Mouse (Mus musculus): ENCODE data around the gene Elane. TPM values are rescaled to one million over a fixed set of nuclear protein-coding genes. Genes with fewer than 3 reads are reported as not detected.

Gene Elane
- polyA plus RNA-seq, 1 experiment: not detected

DNA sequence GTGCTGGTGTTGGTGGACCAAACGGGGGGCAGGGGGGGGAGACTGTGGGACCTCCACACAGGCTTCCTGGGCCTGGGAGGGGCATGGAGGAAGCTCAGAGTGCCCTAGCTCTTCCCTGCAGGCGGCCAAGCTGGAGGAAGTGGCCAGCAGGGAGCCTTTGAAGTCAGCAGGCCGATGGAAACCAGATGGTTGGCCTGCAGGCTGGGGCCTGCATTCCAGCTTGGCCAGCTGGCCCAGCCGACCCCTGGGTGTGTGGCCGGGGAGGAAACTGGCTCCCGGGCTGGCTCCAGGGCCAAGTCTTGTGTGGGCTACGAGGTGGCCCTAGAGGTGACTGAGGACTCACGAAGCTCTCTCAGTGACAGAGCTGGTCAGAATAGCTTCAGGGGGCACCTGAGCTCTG lies 46.7 kb downstream of the Elane start:
- Histone ChIP-seq H3K36me3 (ENCODE audit: control insufficient read depth, insufficient read depth, low read length, poor library complexity, severe bottlenecking) (no peaks in the 10 kb centered on the region), H3K4me1 (ENCODE audit: control insufficient read depth, insufficient read depth, low read length) (no peaks in the 10 kb centered on the region), H3K27me3 (ENCODE audit: control insufficient read depth, insufficient read depth, low read length, poor library complexity, severe bottlenecking) (no peaks in the 10 kb centered on the region), H3K9ac (ENCODE audit: low read depth, poor library complexity, severe bottlenecking) (no peak overlapping the region), H3K27ac (ENCODE audit: insufficient read depth, low read length) (no peak overlapping the region), H3K9me3 (replicated peaks; ENCODE audit: control insufficient read depth, insufficient read depth, low read length, poor library complexity, severe bottlenecking) (no peaks in the 10 kb centered on the region), H3K4me3 (ENCODE audit: low read depth, low read length) (no peak overlapping the region)
- TF ChIP-seq EP300 (IDR thresholded peaks at IDR 0.05; ENCODE audit: insufficient read depth, low read depth, low read length) (no peak), POLR2A (IDR thresholded peaks at IDR 0.05; ENCODE audit: insufficient read depth, low read length) (no peak), CTCF (IDR thresholded peaks at IDR 0.05; ENCODE audit: low read depth, low read length) (no peak)

DNA sequence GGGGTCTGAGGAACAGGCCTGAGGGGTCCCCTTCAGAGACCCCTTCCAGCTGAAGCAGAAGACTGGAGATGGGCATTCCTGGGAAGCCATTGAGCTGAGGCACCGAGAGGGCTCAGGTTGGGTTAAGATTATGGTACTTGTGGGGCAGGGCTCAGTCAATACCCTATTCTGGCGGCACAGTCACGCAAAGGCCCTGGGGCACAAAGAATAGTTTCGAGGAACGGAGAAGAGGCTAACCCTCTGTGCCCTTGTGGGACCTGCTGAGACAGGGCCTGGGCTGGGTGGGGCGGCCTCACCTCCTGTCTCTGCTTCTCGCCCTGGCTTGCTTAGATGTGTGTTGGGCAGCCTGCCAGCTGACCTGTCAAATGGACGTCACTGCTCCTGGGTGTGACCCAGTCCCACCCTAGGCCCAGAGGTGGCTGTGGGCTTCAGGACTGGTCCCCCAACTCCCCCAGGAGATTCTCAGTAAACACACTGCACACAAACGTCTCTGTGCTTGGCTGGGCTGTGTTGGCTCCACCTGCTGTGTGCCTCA lies 47.2 kb downstream of the Elane start:
- no peak overlapping the region for H3K9ac ChIP-seq (ENCODE audit: low read depth, poor library complexity, severe bottlenecking)
- no peak overlapping the region for H3K27ac ChIP-seq (ENCODE audit: insufficient read depth, low read length)
- H3K36me3 ChIP-seq (ENCODE audit: control insufficient read depth, insufficient read depth, low read length, poor library complexity, severe bottlenecking): no peaks in the 10 kb centered on the region
- H3K4me3 ChIP-seq (ENCODE audit: low read depth, low read length): no peak overlapping the region
- TF ChIP-seq POLR2A (IDR thresholded peaks at IDR 0.05; ENCODE audit: insufficient read depth, low read length): no peak
- TF ChIP-seq EP300 (IDR thresholded peaks at IDR 0.05; ENCODE audit: insufficient read depth, low read depth, low read length): no peak
- TF ChIP-seq CTCF (IDR thresholded peaks at IDR 0.05; ENCODE audit: low read depth, low read length): no peak
- H3K4me1 ChIP-seq (ENCODE audit: control insufficient read depth, insufficient read depth, low read length): no peaks in the 10 kb centered on the region
- no peaks in the 10 kb centered on the region for H3K27me3 ChIP-seq (ENCODE audit: control insufficient read depth, insufficient read depth, low read length, poor library complexity, severe bottlenecking)
- no peaks in the 10 kb centered on the region for H3K9me3 ChIP-seq (replicated peaks; ENCODE audit: control insufficient read depth, insufficient read depth, low read length, poor library complexity, severe bottlenecking)

DNA sequence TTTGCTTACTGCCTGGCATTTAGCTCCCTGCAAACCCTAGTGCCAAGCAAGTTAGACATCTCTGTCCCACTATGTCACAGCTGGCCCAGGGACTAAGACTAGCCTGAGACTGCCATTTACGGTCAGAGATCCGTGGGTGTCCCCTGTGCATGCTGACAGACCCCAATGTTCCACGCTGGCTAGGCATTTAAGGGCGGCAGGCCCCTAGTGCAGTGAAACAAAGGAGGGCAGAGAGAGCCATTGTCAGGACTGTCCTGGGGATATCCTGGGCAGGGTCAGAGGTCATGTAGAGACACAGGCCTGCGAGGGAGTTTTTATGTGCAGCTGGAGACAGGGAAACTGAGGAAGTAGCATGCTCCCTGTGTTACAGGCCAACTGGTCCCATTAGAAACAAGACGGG lies 47.8 kb downstream of the Elane start:
- Histone ChIP-seq H3K36me3 (ENCODE audit: control insufficient read depth, insufficient read depth, low read length, poor library complexity, severe bottlenecking) (no peaks in the 10 kb centered on the region), H3K27ac (ENCODE audit: insufficient read depth, low read length) (no peak overlapping the region), H3K4me3 (ENCODE audit: low read depth, low read length) (no peak overlapping the region), H3K27me3 (ENCODE audit: control insufficient read depth, insufficient read depth, low read length, poor library complexity, severe bottlenecking) (no peaks in the 10 kb centered on the region), H3K9ac (ENCODE audit: low read depth, poor library complexity, severe bottlenecking) (no peak overlapping the region), H3K4me1 (ENCODE audit: control insufficient read depth, insufficient read depth, low read length) (no peaks in the 10 kb centered on the region), H3K9me3 (replicated peaks; ENCODE audit: control insufficient read depth, insufficient read depth, low read length, poor library complexity, severe bottlenecking) (no peaks in the 10 kb centered on the region)
- TF ChIP-seq EP300 (IDR thresholded peaks at IDR 0.05; ENCODE audit: insufficient read depth, low read depth, low read length): no peak
- TF ChIP-seq CTCF (IDR thresholded peaks at IDR 0.05; ENCODE audit: low read depth, low read length): no peak
- no peak for TF ChIP-seq POLR2A (IDR thresholded peaks at IDR 0.05; ENCODE audit: insufficient read depth, low read length)

DNA sequence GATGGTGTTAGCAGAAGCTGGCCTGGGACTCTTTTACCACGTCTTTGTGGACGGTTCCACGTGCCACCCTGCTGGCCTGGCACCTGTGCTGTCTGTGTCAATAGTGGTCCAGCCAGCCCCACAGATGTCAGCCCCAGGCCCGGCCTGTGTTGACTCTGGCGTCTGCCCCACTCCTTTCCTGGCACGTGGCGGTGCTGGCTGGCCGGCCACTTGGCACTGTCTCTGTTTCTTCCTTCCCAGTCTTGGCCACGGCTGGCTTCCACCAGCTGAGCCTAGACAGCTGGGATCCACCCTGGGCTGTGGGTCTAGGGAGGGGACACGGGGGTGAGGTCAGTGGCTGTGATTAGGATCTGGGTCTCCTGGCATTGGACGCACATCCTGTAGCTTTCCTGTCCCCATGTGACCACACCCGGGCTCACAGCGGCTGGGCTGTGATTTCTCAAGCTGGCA lies 48.2 kb downstream of the Elane start:
- Histone ChIP-seq H3K36me3 (ENCODE audit: control insufficient read depth, insufficient read depth, low read length, poor library complexity, severe bottlenecking) (no peaks in the 10 kb centered on the region), H3K9me3 (replicated peaks; ENCODE audit: control insufficient read depth, insufficient read depth, low read length, poor library complexity, severe bottlenecking) (no peaks in the 10 kb centered on the region), H3K9ac (ENCODE audit: low read depth, poor library complexity, severe bottlenecking) (no peak overlapping the region), H3K27me3 (ENCODE audit: control insufficient read depth, insufficient read depth, low read length, poor library complexity, severe bottlenecking) (no peaks in the 10 kb centered on the region), H3K4me1 (ENCODE audit: control insufficient read depth, insufficient read depth, low read length) (no peaks in the 10 kb centered on the region), H3K27ac (ENCODE audit: insufficient read depth, low read length) (no peak overlapping the region), H3K4me3 (ENCODE audit: low read depth, low read length) (no peak overlapping the region)
- TF ChIP-seq POLR2A (IDR thresholded peaks at IDR 0.05; ENCODE audit: insufficient read depth, low read length): no peak
- no peak for TF ChIP-seq CTCF (IDR thresholded peaks at IDR 0.05; ENCODE audit: low read depth, low read length)

DNA sequence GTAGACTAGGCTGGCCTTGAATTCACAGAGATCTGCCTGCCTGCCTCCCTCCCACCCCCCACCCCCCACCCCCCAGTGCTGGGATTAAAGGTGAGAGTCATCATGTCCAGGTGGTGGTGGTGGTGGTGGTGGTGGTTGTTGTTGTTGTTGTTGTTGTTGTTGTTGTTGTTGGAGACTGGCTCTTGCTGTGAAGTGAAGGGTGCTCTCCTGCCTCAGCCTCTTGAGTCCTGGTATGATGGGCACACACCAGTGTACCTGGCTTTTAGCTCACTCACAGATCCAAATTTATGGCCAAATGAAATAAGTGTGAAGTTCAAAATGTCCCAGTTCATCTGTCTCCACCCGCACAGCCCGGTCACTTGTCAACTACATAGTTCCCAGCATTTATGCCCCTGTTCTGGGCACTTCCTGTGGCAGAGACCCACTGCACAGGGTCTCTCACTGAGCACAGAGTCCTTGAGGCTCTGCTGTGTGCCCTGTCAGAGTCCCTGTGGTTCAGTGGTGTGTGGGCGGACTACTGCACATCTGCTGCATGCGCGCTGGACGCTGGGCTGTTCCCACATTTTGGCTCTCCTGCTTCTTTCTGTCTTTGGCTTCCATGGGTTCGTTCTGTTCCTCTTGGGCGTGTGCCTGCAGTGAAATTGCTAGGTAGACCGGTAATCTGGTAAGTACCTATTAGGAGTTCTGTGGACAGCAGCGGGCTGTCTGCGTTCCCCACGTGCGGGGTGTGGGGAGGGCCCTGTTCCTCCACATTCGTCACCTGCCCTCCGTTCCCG lies 48.9 kb downstream of the Elane start:
- Histone ChIP-seq H3K4me3 (ENCODE audit: low read depth, low read length) (0 out of 2 replicates have a peak overlapping the region, but pooled peaks have one; percentile 9), H3K27me3 (ENCODE audit: control insufficient read depth, insufficient read depth, low read length, poor library complexity, severe bottlenecking) (no peaks in the 10 kb centered on the region), H3K27ac (ENCODE audit: insufficient read depth, low read length) (no peak overlapping the region), H3K4me1 (ENCODE audit: control insufficient read depth, insufficient read depth, low read length) (no peaks in the 10 kb centered on the region), H3K9ac (ENCODE audit: low read depth, poor library complexity, severe bottlenecking) (no peak overlapping the region), H3K9me3 (replicated peaks; ENCODE audit: control insufficient read depth, insufficient read depth, low read length, poor library complexity, severe bottlenecking) (no peaks in the 10 kb centered on the region), H3K36me3 (ENCODE audit: control insufficient read depth, insufficient read depth, low read length, poor library complexity, severe bottlenecking) (no peaks in the 10 kb centered on the region)
- TF ChIP-seq EP300 (IDR thresholded peaks at IDR 0.05; ENCODE audit: insufficient read depth, low read depth, low read length) (no peak), CTCF (IDR thresholded peaks at IDR 0.05; ENCODE audit: low read depth, low read length) (no peak), POLR2A (IDR thresholded peaks at IDR 0.05; ENCODE audit: insufficient read depth, low read length) (no peak)

DNA sequence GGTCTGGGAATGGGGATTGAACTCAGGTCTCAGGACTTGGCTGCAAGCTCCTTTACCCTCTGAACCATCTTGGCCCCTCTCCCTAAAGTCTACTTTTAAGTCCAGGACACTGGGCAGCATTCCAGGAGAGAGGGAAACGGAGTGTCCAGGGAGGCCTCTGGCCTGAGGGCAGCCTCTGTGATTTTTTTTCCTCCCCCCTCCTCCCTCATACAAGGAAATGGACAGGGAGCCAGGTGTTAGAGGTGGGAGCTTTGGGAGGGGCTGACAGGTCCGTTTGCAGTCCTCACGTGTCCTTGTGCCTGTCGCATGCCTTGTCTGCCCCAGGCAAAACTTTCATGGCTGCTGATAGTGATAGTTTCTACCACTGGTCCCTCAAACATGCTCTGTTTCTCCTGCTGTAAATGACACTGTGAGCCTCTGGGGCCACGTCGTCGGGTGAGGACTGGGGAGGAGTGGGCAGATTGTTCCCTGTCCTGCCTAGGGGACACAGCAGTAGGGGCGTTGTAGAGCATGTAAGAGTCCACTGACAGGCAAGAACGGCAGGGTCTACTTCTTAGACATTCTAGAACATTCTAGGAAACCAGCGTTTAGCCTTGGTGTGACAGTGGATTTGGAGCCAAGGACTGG lies 50.4 kb downstream of the Elane start:
- Histone ChIP-seq H3K36me3 (ENCODE audit: control insufficient read depth, insufficient read depth, low read length, poor library complexity, severe bottlenecking) (no peaks in the 10 kb centered on the region), H3K9me3 (replicated peaks; ENCODE audit: control insufficient read depth, insufficient read depth, low read length, poor library complexity, severe bottlenecking) (no peaks in the 10 kb centered on the region), H3K27ac (ENCODE audit: insufficient read depth, low read length) (no peak overlapping the region), H3K4me1 (ENCODE audit: control insufficient read depth, insufficient read depth, low read length) (no peaks in the 10 kb centered on the region), H3K9ac (ENCODE audit: low read depth, poor library complexity, severe bottlenecking) (no peak overlapping the region), H3K27me3 (ENCODE audit: control insufficient read depth, insufficient read depth, low read length, poor library complexity, severe bottlenecking) (no peaks in the 10 kb centered on the region), H3K4me3 (ENCODE audit: low read depth, low read length) (no peak overlapping the region)
- TF ChIP-seq POLR2A (IDR thresholded peaks at IDR 0.05; ENCODE audit: insufficient read depth, low read length) (no peak), CTCF (IDR thresholded peaks at IDR 0.05; ENCODE audit: low read depth, low read length) (no peak), EP300 (IDR thresholded peaks at IDR 0.05; ENCODE audit: insufficient read depth, low read depth, low read length) (no peak)

Data from ES-Bruce4 (cell line).